ENCODE assay signal across 9 mouse cellular contexts in the genomic region with DNA sequence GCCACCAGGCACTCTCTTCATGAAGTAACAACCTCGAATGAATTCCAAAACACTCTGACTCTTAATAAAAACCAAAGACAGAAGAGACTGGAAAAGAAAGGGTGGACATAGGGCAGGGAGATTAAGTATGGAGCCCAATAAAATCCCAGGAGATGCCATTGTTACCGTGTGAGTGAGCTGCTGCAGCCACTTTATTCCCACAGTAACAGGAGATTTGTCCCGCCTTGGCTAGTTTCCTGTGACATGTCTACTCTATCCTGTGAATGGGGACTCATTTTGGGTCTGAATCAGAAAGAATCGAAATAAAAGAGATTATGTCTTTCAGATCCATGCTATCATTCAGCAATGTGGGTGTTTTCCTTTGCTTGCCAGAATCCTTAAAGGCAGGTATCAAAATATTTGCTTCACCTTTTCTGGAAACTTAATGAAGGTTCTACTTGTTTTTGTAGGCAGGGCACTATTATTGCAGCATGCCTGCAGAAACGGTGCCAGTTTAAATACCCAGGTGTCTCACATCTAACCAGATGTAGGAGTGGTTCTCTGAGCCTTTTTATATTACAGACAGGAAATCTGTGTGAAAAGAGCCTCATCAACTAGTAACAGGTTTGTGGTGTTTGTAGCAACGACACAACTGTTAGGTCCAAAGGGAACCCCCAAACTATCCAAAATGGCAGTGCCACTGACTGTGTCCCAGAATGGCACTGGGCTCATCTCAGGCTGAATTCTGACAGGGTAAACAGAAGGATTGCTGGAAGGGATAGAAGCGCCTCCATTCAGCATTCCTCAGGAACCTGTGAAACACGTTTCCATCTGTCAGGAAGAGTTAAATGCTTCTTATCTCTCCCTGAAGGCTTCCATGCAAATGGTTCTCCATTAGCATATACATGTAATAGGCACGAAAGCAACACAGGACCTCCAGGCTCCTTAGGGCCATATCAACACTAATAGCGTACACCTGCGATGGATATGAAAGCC. TPM values are rescaled to one million over a fixed set of nuclear protein-coding genes. Genes with fewer than 3 reads are reported as not detected.
DNase-seq lines count a peak whose midpoint lies in the region; ATAC-seq and TF ChIP-seq lines count a peak whose summit lies in the region.
"Had no signal": no experiment of that assay in that cellular context is flagged by ENCODE, and none has a peak within 500 bp of the region (broad histone marks: within the 10 kb centered on the region; RNA-seq: fewer than 3 reads in every experiment).

No protein-coding gene starts in this region.

- WGBS in heart, adult 2 months = 47% methylated on average over 11 of the region's 11 CpGs
- 53% methylated on average over 11 of the region's 11 CpGs for WGBS in thymus, adult 2 months
- 57% methylated on average over 11 of the region's 11 CpGs for whole genome bisulfite sequencing in limb, embryonic 10.5 days
- 50% methylated on average over 11 of the region's 11 CpGs for WGBS in stomach, embryonic 16.5 days

- H3K27ac ChIP-seq in heart, adult 2 months = peak overlapping the region; percentile 98
- H3K27ac ChIP-seq in thymus, adult 2 months (ENCODE audit: control insufficient read depth, insufficient read depth, low read length) = peak overlapping the region; percentile 100
- H3K27ac ChIP-seq in limb, embryonic 10.5 days = peak overlapping the region; percentile 91
- H3K27ac ChIP-seq in stomach, embryonic 16.5 days (ENCODE audit: low read length) = peak overlapping the region; percentile 96

- H3K9ac ChIP-seq in heart, adult 2 months (ENCODE audit: low read depth, low read length) = no peak overlapping the region
- H3K9ac ChIP-seq in stomach, embryonic 16.5 days (ENCODE audit: low read length) = no peak overlapping the region

- H3K4me1 ChIP-seq in heart, adult 2 months (ENCODE audit: control insufficient read depth, insufficient read depth, low read length) = peaks cover 12% of the 10 kb centered on the region
- H3K4me1 ChIP-seq in thymus, adult 2 months (replicated peaks; ENCODE audit: control insufficient read depth, insufficient read depth, low read length) = peaks cover 43% of the 10 kb centered on the region
- peaks cover 44% of the 10 kb centered on the region for H3K4me1 ChIP-seq in limb, embryonic 10.5 days
- peaks cover 30% of the 10 kb centered on the region for H3K4me1 ChIP-seq in stomach, embryonic 16.5 days (ENCODE audit: control insufficient read depth, insufficient read depth, low read length)

- DNase-seq in heart, adult 2 months = no peak
- DNase-seq in heart, postnatal 10 days = no peak
- DNase-seq in thymus, adult 2 months = peak; percentile 32
- DNase-seq in thymus, postnatal 36 days = no peak
- no peak for DNase-seq in limb, embryonic 10.5 days (ENCODE audit: low spot score)
- DNase-seq in right cerebral cortex, postnatal 36 days (ENCODE audit: low spot score in 2 of 2) = no peak
- no peak for DNase-seq in layer of hippocampus, postnatal 25 days (ENCODE audit: extremely low spot score in 1 of 2, low spot score in 1 of 2)
- DNase-seq: right cerebral cortex, postnatal 14 days had no signal

- intact Hi-C loops in heart, adult 2 months (cut with DNase I) = loop anchor here (1.0 kb wide), 1 partner anchor 8 kb away; no protein-coding TSS in a partner anchor
- intact Hi-C loops in heart, postnatal 10 days (cut with DNase I) = no loop called here

- H3K27me3 ChIP-seq in heart, adult 2 months (ENCODE audit: control insufficient read depth, insufficient read depth, low read length) = no peaks in the 10 kb centered on the region
- H3K27me3 ChIP-seq in thymus, adult 2 months (ENCODE audit: control insufficient read depth, insufficient read depth, low read length) = no peaks in the 10 kb centered on the region
- no peaks in the 10 kb centered on the region for H3K27me3 ChIP-seq in limb, embryonic 10.5 days (ENCODE audit: low read depth, poor library complexity, severe bottlenecking)
- H3K27me3 ChIP-seq in stomach, embryonic 16.5 days (ENCODE audit: control insufficient read depth, insufficient read depth, low read length) = no peaks in the 10 kb centered on the region

- no peak for TF ChIP-seq POLR2A in heart, adult 2 months (IDR thresholded peaks at IDR 0.05; ENCODE audit: insufficient read depth, low read depth, low read length)
- TF ChIP-seq POLR2A in thymus, adult 2 months (IDR thresholded peaks at IDR 0.05; ENCODE audit: control insufficient read depth, extremely low read depth, insufficient read depth, low read length, poor library complexity) = no peak

- ATAC-seq in stomach, embryonic 16.5 days (ENCODE audit: insufficient read depth, low FRiP score) = no peak

- no peak overlapping the region for H3K4me2 ChIP-seq in stomach, embryonic 16.5 days (ENCODE audit: low read depth, low read length)

- H3K9me3 ChIP-seq in limb, embryonic 10.5 days (replicated peaks) = 0 out of 2 replicates have a peak, but pooled peaks cover 3% of the 10 kb centered on the region
- H3K9me3 ChIP-seq in stomach, embryonic 16.5 days (replicated peaks; ENCODE audit: control insufficient read depth, low read length) = no peaks in the 10 kb centered on the region

- H3K4me3 ChIP-seq in heart, adult 2 months = no peak overlapping the region
- no peak overlapping the region for H3K4me3 ChIP-seq in thymus, adult 2 months (ENCODE audit: control insufficient read depth, insufficient read depth, low read length)
- H3K4me3 ChIP-seq in limb, embryonic 10.5 days = no peak overlapping the region
- no peak overlapping the region for H3K4me3 ChIP-seq in stomach, embryonic 16.5 days (replicated peaks; ENCODE audit: low read length)

- no peak for TF ChIP-seq EP300 in heart, adult 2 months (IDR thresholded peaks at IDR 0.05; ENCODE audit: insufficient read depth, low read depth, low read length)

- no peaks in the 10 kb centered on the region for H3K79me2 ChIP-seq in heart, adult 2 months (replicated peaks; ENCODE audit: control insufficient read depth, insufficient read depth, low read length)

- no peak for TF ChIP-seq CTCF in heart, adult 2 months (IDR thresholded peaks at IDR 0.05)
- no peak for TF ChIP-seq CTCF in thymus, adult 2 months (IDR thresholded peaks at IDR 0.05; ENCODE audit: borderline replicate concordance, control insufficient read depth, extremely low read depth, insufficient read depth, low read length, poor library complexity)

- H3K36me3 ChIP-seq in heart, adult 2 months (ENCODE audit: control insufficient read depth, insufficient read depth, low read length) = peaks cover 15% of the 10 kb centered on the region
- no peaks in the 10 kb centered on the region for H3K36me3 ChIP-seq in thymus, adult 2 months (ENCODE audit: control insufficient read depth, insufficient read depth, low read length)
- H3K36me3 ChIP-seq in limb, embryonic 10.5 days = peaks cover 2% of the 10 kb centered on the region; the same call in 1 of the 2 replicates
- H3K36me3 ChIP-seq in stomach, embryonic 16.5 days (ENCODE audit: control insufficient read depth, insufficient read depth, low read length) = no peaks in the 10 kb centered on the region

RNA-seq across cellular contexts. Expression of gene Chd2, which starts 55.5 kb away (rescaled TPM):
- 10 to 100 TPM; 38.1 to 43.3 TPM for total RNA-seq in heart, adult 2 months (2021)
- 32.9 and 38.0 TPM in 2 replicates for polyA plus RNA-seq in heart, adult 2 months (2012; rRNA removed)
- 10 to 100 TPM; 62.3 to 63.3 TPM for total RNA-seq in heart, postnatal 10 days (2021)
- polyA plus RNA-seq in thymus, adult 2 months (2012; rRNA removed) = 84.9 and 88.1 TPM in 2 replicates
- 33.7 and 53.2 TPM in 2 replicates for polyA plus RNA-seq in limb, embryonic 10.5 days (2016; fragmentation: Nextera tagmentation; extraction: Ambion mirVana)
- polyA plus RNA-seq in stomach, embryonic 16.5 days (2015; fragmentation: Nextera tagmentation; extraction: Ambion mirVana) = 35.8 and 44.5 TPM in 2 replicates
- 10 to 100 TPM; 44.2 to 53.1 TPM for total RNA-seq in layer of hippocampus, postnatal 25 days (2021)
